Mouse (Mus musculus) kidney, postnatal 4 days (tissue): ENCODE data around the gene Kcne4.
"Not testable (repeated sequence)": the region's sequence is repeated elsewhere in the genome, so short reads cannot be mapped to it uniquely, and the experiment has no call there.

Experiments used
- DNase-seq, 2 experiments: peaks; one replicate each; pipeline ENCODE4 v3.0.0; 2021; ENCODE audit warnings: mixed read lengths in 2 of 2

The Kcne4 gene

DNA sequence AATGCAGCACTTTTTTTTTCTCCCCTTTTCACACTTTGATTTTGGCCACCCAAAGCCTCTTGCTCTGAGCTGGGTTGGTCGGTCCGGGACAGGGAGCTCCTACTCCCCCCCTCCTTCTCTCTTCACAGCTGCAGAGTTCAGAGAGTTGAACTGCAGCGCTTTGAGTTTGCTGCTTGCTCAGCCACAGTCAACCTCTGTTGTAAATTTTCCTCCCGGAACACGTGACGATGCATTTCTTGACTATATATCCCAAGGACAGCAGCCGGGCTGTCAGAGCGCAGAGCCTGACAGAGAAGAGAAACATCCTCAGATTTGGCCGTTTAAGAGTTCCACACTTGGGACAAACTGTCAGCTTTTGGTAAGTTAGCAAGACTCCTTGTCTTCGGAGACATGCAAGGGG, at the start of gene Kcne4:
Gene Kcne4 (plus strand): TSS at position 120 of the 400 bp plus-strand sequence.
- DNase-seq: peak; percentile 59 to 70

DNA sequence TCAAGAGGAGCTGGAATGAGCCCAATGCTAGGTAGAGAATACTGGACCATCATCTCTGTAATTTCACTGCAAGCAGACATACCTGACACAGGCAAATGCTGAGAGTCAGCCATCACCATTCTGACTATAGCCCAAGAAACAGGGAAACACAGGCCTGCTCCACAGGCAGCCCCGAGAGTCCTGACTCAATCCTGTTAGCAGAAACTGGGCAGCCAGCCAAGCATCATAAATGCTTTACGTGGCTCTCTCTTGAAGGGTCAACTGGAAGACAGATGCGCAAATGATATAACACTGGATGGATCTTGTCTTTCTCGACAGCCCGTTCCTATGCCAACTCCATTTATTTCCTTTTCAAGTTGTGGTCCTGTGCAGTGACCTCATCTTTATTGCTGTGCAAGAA, 34.7 kb upstream of the Kcne4 start:
- DNase-seq: peak; percentile 77 to 82

DNA sequence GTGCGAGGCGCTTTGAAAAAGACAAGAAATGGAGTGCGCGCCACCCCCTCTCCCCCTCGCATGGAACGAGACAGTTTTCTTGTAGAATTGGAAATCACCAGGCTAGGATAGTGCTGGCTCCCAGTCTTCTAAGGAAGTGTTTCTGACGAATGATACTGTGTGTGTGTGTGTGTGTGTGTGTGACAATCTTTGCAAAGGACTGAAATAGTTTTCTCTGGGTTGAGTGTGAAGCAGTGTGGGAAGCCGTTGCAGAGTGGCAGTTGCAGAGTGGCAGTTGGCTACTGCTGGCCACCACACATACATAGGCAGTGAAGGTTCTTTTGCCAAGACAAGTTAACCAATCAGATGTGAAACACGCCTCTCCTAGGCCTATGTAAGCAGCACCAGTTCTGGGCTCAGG, 31.6 kb upstream of the Kcne4 start:
- DNase-seq: not testable (repeated sequence)

DNA sequence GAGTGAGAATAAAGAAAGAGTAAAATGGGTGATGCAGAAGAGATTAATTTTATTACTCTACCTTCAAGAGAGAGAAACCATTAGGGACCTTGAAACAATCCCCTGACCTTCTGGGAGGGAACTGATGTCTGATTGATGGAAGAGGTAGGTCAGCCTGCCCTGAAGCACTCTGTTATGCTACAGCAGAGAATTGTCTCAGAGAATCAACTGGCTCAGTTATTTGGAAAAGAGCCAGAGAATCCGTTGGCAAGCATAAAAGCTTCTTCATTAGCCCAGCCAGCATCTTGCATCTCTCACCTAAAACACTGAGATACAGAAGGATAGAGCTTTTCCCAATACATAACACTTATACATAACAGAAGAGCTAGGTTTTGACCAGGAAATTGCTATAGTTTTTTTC, 26.8 kb upstream of the Kcne4 start:
- no peak for DNase-seq

DNA sequence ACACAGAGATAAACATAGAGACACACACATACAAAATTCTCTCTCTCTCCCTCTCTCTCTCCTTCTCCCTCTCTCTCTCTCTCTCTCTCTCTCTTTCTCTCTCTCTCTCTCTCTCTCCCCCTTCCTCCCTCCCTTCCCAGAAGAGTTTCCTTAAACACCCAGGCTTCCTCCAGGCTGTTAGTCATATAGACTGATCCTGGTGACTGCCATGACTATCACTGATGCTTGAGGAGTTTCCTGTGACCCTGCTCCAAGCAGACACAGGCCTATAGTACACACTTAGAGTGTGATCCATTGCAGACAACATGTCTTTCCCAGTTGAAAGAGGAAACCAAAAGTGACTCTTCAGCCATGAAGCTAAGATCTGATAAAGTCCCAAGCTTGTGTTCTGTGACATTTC, 9.1 kb upstream of the Kcne4 start:
- no peak for DNase-seq

DNA sequence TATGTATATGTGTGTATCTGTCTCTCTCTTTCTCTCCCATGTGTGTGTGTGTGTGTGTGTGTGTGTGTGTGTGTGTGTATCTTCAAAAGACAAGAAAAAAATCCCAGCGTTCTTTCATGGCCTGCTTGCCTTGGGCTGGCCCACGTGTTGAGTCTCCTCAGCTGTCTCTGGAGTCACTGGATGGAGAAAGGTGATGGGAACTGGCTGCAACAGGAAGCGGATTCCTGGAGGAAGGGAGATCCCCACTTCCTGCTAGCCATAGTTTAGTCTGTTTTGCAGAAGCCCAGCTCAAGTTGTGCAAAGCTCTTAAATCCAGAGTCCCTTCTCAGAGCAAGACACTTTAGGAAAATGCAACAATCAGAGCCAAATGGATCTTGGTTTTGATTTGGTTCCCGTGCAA, 6.7 kb upstream of the Kcne4 start:
- no peak for DNase-seq

DNA sequence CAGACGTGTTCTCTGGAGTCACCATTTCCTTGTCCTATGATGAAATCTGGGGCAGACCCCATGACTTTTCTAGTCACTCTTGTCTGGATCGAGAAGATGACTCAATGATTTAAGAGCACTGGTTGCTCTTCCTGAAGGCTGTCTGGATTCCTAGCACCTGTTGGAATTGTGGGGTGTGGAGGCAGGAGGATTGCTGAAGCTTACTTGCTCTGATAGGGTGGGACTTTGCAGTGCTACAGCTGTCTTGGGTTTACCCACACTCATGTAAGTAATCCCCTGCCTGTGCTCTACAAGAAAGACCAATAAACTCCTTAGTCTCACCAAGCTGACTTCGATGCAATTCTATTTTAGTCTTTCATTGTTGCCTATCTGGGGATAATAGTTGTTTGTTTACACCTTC, 5.7 kb upstream of the Kcne4 start:
- DNase-seq: no peak

DNA sequence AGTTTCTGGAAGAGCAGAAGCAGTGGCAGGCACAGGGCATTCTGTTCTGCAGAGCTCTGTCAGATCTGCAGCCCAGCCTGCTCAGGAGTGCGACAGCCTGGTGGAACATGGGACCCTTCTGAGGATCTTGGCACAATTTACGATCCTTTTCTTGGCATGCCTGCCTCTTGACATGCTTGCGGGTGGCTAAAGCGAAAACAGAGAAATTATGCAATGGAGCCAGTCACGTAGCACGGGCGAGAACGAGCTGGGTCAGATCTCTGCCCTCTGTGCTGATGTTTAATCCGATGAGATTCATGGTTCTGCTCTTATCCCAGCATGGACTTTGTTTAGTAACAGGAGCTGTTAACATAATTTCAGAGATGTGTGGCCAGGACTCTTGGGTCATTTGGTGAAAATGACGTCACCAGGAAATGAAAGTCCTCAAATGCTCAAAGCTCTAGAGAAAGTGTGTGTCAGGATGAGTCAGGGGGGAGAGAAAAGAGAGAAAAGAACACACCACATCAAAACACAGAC, 4.5 kb upstream of the Kcne4 start:
- no peak for DNase-seq

DNA sequence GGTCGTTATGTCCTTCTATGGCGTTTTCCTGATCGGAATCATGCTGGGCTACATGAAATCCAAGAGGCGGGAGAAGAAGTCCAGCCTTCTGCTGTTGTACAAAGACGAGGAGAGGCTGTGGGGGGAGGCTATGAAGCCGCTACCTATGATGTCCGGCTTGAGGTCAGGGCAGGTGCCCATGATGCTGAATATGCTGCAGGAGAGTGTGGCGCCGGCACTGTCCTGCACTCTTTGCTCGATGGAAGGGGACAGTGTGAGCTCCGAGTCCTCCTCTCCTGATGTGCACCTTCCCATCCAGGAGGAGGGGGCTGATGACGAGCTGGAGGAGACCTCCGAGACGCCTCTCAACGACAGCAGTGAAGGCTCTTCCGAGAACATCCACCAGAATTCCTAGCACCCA, 1.2 kb downstream of the Kcne4 start:
- no peak for DNase-seq

DNA sequence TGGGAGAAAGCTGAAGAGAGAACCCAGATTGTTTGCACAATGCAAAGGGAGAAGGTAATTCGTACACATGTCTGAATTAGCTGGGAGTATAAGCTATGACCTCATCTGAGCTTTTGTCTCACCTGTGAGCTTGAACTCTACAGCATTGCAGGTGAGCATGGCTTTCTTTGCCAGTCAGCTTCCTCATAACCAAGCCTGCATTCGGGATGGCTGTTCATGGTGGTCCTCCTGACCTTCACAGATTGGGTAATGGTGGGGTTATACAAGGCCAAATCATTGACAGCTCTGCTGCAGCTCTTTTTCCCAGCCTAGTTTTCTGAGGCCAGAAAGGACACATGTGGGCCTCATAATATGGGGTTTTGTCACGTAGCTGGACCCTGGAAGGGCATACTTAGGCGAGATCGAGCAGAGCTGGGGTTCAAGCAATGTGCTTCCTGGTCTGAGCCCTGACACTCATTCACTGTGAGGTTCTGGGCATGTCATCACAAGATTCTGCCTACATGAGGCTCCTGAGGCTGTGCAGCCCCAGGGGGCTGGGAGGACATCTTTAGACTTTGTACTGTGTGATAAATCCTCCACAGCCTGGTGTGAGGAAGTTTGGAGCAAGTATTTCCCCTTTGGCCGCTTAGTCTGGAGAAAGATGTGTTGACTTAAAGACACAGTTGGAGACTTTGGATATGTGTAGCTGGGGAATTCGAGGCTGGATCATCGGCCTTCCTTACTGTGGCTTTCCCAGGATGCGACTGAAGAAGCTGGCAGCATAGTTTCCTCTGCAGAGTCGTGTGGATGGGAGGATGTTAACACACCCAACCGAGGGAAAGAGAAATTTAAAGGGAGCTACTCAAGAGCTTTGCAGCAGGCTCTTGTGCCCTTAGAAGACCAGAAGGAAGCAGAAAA, 2.3 kb downstream of the Kcne4 start:
- DNase-seq: peak in 1 of 2 experiments; percentile 48

DNA sequence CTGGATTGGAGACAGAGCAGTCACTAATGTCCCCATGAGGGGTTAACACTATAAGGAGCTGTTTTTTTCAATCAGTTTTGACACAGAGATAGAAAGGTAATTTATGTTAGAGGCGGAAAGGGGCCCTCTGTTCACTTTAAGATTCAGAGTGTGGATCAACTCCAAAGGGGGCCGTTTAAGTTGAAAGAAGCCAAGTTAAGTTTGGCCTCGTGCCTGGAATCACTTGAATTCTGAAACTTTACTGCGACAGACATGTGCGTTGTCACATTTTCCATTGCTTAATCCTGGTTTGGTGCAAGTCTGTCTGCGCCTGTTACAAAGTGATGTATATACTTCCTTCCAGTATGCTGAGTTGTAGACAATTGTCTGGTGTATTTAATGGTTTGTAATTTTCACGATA, 3.0 kb downstream of the Kcne4 start:
- DNase-seq: peak; percentile 44 to 68

DNA sequence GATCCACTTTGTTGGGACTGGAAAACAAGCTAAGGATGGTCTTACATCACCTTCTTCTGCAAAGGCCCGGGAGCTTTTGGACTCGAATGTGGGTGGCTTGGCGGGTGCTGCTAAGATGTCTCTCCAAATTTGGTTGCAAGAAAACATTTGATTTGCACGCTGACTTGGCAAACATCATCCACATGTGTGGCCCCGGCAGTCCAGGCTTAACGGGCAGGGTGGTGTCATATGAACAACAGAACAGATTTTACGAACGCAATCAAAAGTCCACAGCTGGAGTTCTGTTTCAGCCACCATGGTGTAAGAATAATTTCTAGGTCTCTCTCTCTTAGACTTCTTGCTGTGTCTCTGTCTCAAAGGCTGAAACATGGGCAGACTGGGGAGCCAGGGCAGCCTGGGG, 3.6 kb downstream of the Kcne4 start:
- peak in 1 of 2 experiments; percentile 31 for DNase-seq

DNA sequence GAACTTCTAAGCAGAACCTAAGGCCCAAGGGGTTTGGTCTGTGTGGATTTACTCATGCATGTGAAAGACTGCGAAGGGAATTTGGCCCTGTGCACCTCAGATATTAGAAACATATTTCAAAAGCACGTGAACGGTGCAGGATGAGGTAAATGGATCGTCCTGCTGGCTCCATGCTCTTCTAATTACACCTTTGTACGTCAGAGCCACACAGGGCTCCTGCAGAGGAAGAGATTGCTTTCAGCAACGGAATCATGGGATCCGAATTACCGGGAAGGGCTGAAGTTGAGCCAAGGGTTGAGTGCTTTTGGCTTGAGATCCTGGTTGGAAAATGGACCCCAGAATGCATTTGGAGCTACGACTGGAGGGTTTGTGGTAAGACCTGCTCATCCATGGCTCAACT, 4.6 kb downstream of the Kcne4 start:
- DNase-seq: no peak

DNA sequence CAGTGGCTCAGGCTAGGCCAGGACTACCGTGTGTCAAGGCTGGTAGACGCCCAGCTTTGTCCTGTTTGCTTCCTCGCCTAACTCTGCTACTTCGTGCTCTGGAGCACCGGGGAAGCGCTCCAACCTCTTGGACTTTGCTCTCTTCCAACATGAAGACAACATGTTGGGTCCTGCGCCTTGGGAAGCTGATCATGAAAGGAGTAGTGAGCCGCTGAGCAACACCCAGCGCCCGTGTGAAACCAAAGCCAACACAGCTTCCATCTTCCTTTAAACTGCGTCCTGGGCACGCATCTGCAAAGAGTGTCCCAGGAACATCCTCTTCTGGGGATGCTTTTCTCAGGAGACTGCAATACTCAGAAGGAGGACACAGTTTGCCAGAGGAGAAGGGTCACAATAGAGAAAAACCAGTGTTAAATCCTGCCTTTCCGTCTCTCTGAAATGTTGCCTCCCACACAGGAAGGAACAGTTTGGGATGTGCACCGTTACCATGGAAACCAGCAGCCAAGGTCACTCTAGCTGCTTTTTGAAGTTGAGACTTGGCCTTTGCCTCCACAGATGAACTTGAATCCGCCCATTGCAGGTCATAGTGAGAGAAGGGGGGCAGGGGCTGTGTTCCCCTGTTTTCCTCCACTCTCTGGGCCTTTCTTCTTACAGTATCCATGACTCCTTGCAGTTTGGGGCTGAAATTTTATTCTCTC, 5.3 kb downstream of the Kcne4 start:
- peak in 1 of 2 experiments; percentile 40 for DNase-seq

DNA sequence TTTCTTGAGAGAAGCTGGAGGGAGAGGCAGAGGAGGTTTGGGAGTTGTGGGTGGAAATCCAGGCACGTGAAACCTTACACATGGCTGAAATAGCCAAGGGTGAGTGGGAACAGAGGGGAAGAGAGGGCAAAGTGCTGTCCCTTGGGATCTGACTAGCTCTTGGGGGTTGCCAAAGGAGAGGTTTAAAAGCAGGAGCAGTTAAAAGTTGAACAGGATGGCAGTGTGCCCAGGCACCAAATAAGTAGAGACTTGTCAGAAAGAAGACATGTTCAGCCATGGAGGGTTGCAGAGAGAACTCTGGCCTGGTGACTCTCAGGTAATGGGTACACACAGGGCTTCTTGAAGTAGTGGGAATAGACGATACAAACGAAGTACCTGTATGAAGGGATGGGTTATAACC, 8.7 kb downstream of the Kcne4 start:
- DNase-seq: no peak

DNA sequence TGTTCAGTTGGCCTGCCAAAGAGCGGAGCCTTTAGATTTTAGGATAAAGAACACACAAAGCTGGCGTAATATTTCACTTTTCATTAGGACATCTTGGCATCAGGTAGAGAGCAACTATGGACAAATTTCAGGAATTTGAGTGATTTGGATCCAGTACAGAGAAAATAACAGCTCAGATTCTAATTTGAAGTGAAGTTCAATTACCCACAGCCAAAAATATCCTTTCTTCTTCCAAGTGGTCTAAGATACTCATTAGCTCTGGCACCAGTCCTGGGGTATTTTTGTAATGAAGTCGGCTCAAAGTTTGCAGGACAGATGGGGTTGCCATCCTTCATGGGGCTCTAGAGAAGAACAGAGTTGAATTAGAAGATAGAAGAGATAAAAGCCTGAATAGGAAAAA, 21.9 kb downstream of the Kcne4 start:
- no peak for DNase-seq

DNA sequence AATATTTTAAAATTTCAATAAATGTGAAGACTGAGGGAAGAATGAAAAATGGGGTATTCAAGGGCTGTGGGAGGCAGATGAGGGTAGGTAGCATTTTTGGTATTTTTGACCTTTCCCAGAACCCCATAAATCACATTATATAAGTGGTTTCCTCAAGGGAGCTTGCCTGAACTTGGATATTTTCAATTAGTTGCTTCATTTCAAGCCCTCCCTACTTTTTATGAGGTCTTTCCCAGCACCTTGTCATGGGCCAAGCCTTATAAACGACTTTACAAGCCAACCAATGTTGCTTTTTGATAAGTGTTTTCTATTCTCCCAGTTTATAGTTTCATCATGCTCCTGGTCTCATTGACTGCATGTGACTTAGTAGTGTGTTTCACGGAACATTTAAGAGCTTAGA, 24.2 kb downstream of the Kcne4 start:
- DNase-seq: no peak

DNA sequence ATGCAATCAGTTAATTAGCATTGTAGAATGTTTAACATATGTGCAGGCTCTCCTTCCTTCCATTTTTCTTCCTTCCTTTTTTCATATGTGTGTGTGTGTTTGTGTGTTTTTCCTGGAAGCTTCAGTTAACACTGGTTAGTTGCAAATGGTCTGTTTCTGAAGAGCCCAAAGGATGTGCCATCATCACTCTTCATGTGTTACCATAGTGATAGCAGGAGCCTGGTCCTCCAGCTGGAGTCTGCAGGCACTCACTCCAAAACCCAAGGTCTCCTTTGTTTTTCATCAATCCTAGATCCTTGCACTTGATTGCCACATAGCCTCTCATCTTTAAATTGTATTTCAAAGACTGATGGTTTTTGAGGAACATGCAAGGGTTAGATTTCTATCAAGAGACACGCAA, 29.1 kb downstream of the Kcne4 start:
- no peak for DNase-seq

DNA sequence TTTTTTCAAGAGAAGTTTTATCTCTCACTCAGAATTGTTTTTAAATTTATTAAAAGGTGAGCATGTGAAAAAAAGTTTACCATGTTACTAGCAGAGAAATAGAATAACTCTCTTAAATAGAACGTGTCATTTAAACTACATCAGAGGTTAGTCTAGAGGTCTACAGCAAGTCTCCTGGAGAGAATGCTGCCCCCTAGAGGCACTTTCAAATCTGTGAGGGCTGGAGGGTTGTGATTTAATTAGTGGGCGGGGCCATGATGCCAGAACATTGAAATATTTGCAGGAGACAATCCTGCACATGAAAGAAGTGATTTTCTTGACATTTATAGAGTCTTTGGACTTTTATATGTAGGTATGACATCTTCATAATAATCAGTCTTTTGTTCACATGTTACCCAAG, 29.9 kb downstream of the Kcne4 start:
- DNase-seq: peak; percentile 38 to 62

DNA sequence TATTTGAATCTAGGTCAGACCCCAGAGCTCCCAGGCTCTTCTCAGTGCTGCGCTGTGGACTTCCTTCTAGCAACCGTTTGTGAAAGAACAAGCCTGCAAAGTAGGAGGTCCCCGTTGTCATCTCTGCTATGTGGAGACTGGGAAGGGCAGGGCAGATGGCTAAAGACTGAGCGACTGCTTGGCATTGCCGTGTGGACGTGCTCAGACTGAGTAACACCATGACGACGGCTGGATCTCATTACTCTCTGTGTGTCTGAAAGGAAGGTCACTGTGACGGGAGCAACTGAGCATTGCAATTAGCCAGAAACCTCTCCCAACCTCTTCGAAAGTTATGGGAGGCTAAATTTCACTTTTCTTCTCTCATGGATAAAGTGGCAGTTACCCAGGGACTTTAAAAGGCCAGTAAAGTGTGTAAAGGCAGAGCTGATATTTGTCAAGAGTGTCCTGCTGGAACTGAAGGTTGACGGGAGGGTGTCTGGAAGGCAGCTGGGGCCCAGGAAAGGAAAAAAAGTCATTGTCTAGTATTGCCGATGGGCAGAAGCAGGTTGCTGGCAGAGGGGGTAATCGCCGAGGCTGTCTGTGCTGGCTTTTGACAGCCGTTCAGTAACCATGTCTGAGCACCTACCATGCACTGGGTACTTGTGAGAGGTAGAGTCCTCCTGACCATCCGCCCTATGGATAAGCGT, 36.0 kb downstream of the Kcne4 start:
- peak; percentile 21 to 48 for DNase-seq

DNA sequence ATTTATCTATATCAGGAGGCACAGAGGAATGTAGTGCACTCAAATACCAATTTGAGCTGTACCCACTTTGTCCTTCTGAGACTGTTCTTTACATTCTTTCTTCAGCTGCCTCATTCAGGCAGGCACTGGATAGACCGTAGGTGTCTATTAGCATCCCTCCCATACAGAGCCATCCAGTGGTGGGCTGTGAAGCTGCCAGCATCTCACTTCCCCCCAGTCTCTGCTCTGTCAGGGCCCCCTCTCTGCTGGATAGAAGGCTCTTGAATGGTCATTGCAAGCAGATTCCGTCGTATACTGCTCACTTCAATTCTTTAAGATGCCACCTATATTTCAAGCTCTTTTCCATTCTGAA, 36.5 kb downstream of the Kcne4 start:
- DNase-seq: no peak

DNA sequence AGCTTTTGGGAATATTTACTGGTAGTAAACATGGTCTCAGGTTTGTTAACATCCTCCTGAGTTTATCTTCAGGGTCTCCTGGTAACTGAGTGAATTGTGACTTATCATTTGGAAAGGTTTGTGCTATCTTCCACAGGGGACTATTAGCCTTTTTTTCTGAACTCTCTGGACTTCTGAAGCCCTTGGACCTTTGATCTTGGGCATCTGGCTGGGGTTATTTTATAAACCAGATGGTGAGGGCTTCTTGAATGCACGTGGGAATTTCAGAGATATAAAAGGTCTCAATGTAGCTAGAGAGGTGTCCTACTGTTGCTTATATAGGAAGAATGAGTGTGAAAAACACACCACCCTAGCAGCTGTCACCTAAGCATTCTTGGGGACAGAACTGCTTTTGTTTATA, 37.7 kb downstream of the Kcne4 start:
- DNase-seq: no peak

DNA sequence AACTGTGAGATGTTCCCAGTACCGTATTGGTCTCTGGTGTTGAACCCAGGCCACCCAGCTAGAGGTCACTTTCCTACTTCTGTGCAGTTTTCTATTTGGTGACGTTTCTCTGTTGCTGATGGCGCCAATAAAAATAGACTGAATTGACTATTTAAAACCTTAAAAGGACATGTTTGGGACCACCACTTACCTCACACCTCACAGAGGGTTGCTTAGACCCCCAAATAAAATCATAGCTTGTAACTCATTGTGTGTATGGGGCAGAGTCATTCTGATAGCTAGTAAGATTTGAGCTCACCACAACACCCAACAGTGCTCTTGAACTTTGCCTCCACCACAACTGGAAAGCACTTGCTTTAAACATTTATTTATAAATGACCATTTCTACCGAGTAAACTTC, 43.0 kb downstream of the Kcne4 start:
- no peak for DNase-seq

DNA sequence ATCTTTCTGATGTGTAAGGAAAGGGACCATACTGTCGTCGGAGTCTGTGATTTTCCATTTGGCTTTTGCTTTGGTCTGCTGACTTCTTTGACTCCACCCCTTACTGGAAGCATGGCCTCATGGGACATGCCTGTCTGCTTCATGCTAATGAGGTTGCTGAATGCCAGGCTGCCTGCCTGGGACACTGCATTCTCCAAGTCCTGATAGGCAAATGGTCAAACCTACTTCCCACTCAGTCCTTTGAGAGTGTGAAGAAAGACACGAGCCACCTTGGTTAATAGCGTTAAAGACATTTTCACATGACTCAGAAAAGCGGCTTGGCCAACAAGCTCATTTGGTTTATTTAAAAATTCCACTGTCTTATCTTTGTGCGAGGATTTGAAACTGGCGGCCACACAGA, 43.5 kb downstream of the Kcne4 start:
- peak in 1 of 2 experiments; percentile 10 for DNase-seq
